Mouse (Mus musculus) ZHBTc4 (cell line): Measurements from ENCODE around the gene Asb7.
A peak's percentile ranks its signal among the peaks of the same experiment; 100 is the strongest.

Experiments
- DNase-seq: peaks from one replicate; pipeline ENCODE4 v3.0.0-alpha.2; 2011; ENCODE audit warnings: low read depth, low spot score

The Asb7 gene

DNA sequence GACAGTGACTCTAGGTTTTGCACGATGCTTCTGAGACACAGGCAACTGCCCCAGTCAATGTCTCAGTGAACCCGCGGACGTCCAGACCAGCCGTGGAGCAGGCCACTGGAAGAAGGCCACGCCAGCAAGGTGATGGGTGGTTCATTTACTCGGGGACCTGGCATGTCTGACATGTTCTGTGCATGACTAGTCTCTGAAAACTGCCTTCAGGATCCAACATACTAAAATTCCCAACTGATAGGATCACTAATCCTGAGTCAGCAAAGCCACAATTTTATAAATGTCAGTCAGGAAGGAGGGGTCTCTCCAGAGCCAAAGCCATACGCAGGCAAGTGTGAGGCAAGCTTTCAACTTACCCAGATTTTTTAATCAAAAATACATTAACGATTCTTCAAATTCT, 35.8 kb downstream of the Asb7 start:
- no peak for DNase-seq

DNA sequence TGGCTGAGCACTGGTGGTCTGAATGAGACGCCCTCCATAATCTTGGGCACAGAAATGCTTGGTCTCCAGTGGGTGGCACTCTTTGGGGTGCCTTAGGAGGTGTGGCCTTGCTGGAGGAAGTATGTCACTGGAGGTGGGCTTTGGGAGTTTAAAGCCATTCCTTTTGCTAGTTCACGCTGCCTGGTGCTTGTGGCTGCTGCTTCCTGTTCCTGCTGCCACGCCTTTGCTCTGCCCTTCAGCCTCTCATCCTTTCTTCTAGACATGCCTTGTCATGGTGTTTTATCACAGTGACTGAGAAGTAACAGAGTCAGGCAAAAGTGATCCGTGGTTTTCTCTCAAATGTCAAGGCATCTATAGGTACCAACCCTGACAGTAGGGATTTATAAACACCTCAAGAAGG, 37.2 kb downstream of the Asb7 start:
- DNase-seq = peak; percentile 53

DNA sequence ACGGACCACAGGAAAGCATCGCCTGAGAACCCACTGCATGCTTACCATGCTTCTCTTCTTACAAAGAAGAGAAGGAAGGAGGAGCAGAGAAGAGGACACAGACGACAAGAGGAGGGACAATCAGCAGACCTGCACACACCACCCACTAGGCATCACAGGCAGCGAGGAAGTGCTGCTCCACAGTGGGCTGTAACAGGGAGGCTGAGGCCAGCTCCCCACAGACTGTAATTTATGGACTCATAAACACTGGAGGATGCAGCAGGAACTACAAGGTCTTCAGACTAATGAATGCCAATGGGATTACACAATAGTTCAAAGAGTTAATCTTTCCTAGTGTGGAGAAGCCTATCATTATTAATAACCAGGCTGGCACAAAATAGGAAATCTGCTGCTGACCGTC, 38.5 kb downstream of the Asb7 start:
- DNase-seq = no peak

GRCm38 (mm10) chr7:66649181-66649580, 40.2 kb downstream of the Asb7 start:
- DNase-seq = no peak

DNA sequence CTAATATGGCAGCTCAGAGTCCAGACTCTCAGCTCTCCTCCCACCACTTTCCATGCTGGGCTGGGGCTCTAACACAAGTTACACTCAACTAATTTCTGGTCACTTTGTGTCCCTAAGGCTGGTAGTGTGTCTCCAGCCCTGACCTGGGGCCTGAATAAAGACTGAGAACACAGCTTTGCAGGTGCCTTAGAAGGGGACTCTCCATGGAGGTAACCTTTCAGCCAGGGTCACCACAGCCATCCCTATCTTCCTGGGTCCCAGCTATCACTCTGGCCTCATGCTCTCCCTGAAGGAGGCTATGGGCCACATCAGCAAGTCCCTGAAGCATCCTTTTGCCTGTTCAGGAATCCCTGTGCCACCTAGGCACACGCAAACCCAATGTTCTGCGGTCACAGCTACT, 43.7 kb downstream of the Asb7 start:
- no peak for DNase-seq

GRCm38 (mm10) chr7:66633351-66633750, 56.0 kb downstream of the Asb7 start:
- no peak for DNase-seq

- no peak for DNase-seq
These were observed 59.1 kb downstream of the Asb7 start for GRCm38 (mm10) chr7:66630154-66630800.

GRCm38 (mm10) chr7:66629419-66629818, 60.0 kb downstream of the Asb7 start:
- no peak for DNase-seq

- DNase-seq = no peak
These were observed 66.0 kb downstream of the Asb7 start for GRCm38 (mm10) chr7:66623436-66623835.

DNA sequence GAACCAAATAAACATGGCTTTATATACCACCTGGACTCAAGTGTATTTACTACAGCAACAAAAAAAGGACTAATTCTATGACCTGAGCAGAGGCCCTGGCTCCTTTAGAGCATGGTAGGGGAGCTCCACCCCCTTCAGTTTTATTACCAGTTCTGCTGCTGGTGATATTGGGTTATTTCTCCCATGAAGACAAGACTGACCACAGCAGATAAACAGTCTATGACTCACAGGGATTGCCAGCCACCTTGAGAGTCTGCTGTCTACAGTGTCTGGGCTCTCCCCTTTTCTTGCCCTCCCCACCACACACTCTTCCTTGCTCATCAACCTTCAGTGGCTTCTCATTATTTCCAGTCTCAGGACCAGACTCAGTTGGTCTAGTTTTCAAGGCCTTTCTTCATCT, 87.5 kb downstream of the Asb7 start:
- DNase-seq = no peak

GRCm38 (mm10) chr7:66600622-66601610, 88.5 kb downstream of the Asb7 start:
- no peak for DNase-seq

DNA sequence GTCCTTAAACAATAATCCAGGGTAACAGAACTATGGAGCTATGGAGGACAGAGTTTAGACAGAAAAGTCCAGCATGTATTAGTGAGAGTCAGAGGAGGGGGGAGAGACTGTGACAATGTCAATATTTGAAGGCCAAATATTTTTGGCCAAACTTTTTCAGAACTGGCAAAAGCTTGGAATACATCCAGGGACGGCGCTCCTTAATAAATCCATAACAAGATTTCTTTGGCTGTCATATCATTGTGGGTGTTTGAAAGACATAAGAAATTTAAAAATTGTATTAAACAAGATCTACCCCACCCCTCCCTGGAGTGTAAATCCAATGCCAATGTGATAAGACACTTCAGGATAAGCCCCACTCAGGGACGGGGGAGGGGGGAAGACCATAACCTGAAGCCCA, 89.3 kb downstream of the Asb7 start:
- DNase-seq = no peak

DNA sequence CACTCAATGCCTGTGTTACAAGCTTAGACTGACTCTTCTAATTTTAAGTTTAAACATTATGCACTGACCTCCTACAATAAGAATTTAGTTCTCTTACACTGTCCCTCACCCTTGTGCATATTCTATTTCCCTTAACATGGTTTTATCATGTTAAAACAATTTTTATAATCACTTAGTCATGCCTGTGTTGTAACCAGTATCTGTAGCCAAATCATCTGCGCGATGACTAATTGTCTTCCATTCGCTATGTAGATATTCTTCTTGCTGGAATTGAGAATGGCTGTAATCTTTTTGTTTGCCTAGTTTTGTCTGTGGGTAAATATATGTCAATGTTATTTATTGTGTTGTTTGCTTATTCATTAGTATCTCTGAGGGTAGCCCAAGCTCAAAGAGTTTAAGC, 91.5 kb downstream of the Asb7 start:
- DNase-seq = no peak
